Mouse (Mus musculus) heart, postnatal 0 days (tissue): Measurements from ENCODE around the gene Tanc1. TPM values are rescaled to one million over a fixed set of nuclear protein-coding genes. Genes with fewer than 3 reads are reported as not detected.

ENCODE experiments used
- ATAC-seq: fragments of 200-750 bp; cut with Nextera tagmentation; 2 replicates; pipeline ENCODE4 v1.8.0; 2017; ENCODE audit warnings: low read depth, moderate number of reproducible peaks, moderate library complexity; ENCODE audit not compliant: insufficient read depth
- DNase-seq: peaks from one replicate; pipeline ENCODE4 v3.0.0-alpha.2; 2016; ENCODE audit warnings: low spot score
- H3K27ac ChIP-seq: fragments of 300-500 bp; sonication (generic); 2 replicates; pipeline ENCODE4 v1.5.1; 2014; ENCODE audit warnings: low read depth, mild to moderate bottlenecking
- H3K27me3 ChIP-seq: fragments of 300-500 bp; sonication (generic); 2 replicates; pipeline ENCODE4 v1.6.1; 2014; ENCODE audit warnings: low read length, mixed read lengths; ENCODE audit not compliant: control insufficient read depth, insufficient read depth
- H3K36me3 ChIP-seq: fragments of 300-500 bp; sonication (generic); replicated peaks from 2 replicates; pipeline ENCODE4 v1.6.1; 2014; ENCODE audit warnings: low read length, mixed read lengths; ENCODE audit not compliant: control insufficient read depth, insufficient read depth
- H3K4me1 ChIP-seq: fragments of 300-500 bp; sonication (generic); 2 replicates; pipeline ENCODE4 v1.6.1; 2014; ENCODE audit warnings: antibody characterized with exemption; ENCODE audit not compliant: control insufficient read depth, insufficient read depth
- H3K4me2 ChIP-seq: fragments of 300-500 bp; sonication (generic); 2 replicates; pipeline ENCODE4 v1.6.1; 2014; ENCODE audit warnings: low read depth, mild to moderate bottlenecking, low read length, moderate library complexity
- H3K4me3 ChIP-seq: fragments of 300-500 bp; sonication (generic); 2 replicates; pipeline ENCODE4 v1.5.1; 2014; ENCODE audit warnings: low read depth, low read length
- H3K9ac ChIP-seq: fragments of 300-500 bp; sonication (generic); replicated peaks from 2 replicates; pipeline ENCODE4 v1.6.1; 2014; ENCODE audit warnings: low read depth, low read length, mixed read lengths
- H3K9me3 ChIP-seq: fragments of 300-500 bp; sonication (generic); replicated peaks from 2 replicates; pipeline ENCODE4 v1.6.1; 2016; ENCODE audit warnings: low read length; ENCODE audit not compliant: control insufficient read depth
- CTCF ChIP-seq: IDR thresholded peaks from 2 replicates; pipeline ENCODE4 v1.5.1; 2016; ENCODE audit warnings: antibody characterized with exemption, control low read depth, low read depth
- EP300 ChIP-seq: IDR thresholded peaks from 2 replicates; pipeline ENCODE4 v1.6.1; 2016; ENCODE audit warnings: antibody characterized with exemption, low read depth
- WGBS: fragments of 180-500 bp; shearing (Covaris S2); extraction: QIAGEN DNeasy Blood & Tissue Kit; methylation state at CpG from one replicate; pipeline ENCODE4 v1.1.7; 2014; 5-methylcytosine and 5-hydroxymethylcytosine counted together
- polyA plus RNA-seq: library from polyadenylated mRNA; unstranded; fragments of >200 nt; fragmentation: Nextera tagmentation; extraction: Ambion mirVana; gene quantifications from 2 replicates; pipeline ENCODE4 v1.2.1, GENCODE M21; 2015
- total RNA-seq: library from RNA; depleted of rRNA; stranded (reverse); fragments of >200 nt; gene quantifications from 2 replicates; pipeline ENCODE4 v1.2.3, GENCODE M21; 2014; ENCODE audit warnings: low replicate concordance

Gene Tanc1
- total and polyA plus RNA-seq, 2 experiments from 2014 or later = 12.3 to 21.9 TPM

GRCm38 (mm10) chr2:59757015-59757414 lies 145.2 kb downstream of the Tanc1 start:
- Histone ChIP-seq H3K4me2 (no peak overlapping the region), H3K4me3 (no peak overlapping the region), H3K9me3 (no peaks in the 10 kb centered on the region), H3K27ac (no peak overlapping the region), H3K4me1 (peaks cover 11% of the 10 kb centered on the region), H3K9ac (no peak overlapping the region), H3K27me3 (no peaks in the 10 kb centered on the region), H3K36me3 (no peaks in the 10 kb centered on the region; the same call in 1 of the 2 replicates)
- TF ChIP-seq CTCF = peak; percentile 31
- no peak for TF ChIP-seq EP300
- DNase-seq = no peak
- 0 out of 2 replicates have a peak, but pooled peaks have one; percentile 40 for ATAC-seq
- WGBS = 59% methylated on average over 6 of the region's 6 CpGs

DNA sequence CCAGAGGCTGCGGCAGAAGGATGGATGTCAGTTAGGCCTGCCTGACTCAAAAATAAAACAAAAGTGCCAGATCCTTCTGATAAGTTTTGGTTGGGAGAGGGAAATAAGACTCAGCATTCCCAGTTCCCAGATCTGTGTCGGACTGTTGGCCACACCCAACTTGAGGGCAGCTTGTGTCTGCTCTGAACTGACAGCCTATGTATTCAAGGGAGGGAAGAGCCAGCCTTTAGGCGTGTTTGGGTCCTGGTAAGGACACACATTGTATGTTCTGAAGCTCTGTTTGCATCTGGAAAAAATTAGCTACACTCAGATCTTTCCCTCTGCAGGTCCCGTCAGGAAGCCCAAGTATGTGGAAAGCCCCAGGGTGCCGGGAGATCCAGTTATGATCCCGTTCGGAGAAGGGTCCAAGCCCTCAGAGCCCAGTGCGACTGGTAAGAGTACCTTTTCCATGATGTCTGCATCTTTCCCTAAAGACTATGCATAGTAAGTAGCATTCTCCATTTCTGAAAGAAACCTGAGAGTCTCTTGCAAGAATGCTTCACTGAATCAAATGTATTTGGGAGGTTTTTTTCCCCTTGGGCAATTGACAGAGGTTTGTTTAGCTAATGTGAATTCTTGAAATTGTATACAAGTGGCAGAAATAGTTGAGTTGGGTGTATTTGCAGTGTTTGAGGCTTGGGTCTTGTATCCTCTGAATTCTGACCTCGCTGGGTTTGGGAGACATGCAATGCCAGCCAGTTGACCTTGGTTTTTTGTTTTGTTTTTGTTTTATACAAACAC lies 146.5 kb downstream of the Tanc1 start:
- Histone ChIP-seq H3K4me3 (no peak overlapping the region), H3K27ac (no peak overlapping the region), H3K27me3 (no peaks in the 10 kb centered on the region), H3K36me3 (no peaks in the 10 kb centered on the region; the same call in 1 of the 2 replicates), H3K4me1 (peaks cover 11% of the 10 kb centered on the region), H3K9ac (no peak overlapping the region), H3K4me2 (no peak overlapping the region), H3K9me3 (no peaks in the 10 kb centered on the region)
- ATAC-seq (no peak), DNase-seq (no peak)
- TF ChIP-seq CTCF = no peak
- no peak for TF ChIP-seq EP300
- WGBS = 86% methylated on average over 9 of the region's 9 CpGs

- TF ChIP-seq EP300 (no peak), CTCF (no peak)
- ATAC-seq (no peak), DNase-seq (no peak)
- WGBS = 65% methylated on average over 4 of the region's 4 CpGs
- H3K27me3 ChIP-seq = no peaks in the 10 kb centered on the region
- H3K4me3 ChIP-seq = no peak overlapping the region
- H3K36me3 ChIP-seq = no peaks in the 10 kb centered on the region; the same call in 1 of the 2 replicates
- no peak overlapping the region for H3K27ac ChIP-seq
- H3K4me2 ChIP-seq = no peak overlapping the region
- peaks cover 11% of the 10 kb centered on the region for H3K4me1 ChIP-seq
- no peak overlapping the region for H3K9ac ChIP-seq
- H3K9me3 ChIP-seq = no peaks in the 10 kb centered on the region
These were observed 148.9 kb downstream of the Tanc1 start for GRCm38 (mm10) chr2:59760731-59761130.

DNA sequence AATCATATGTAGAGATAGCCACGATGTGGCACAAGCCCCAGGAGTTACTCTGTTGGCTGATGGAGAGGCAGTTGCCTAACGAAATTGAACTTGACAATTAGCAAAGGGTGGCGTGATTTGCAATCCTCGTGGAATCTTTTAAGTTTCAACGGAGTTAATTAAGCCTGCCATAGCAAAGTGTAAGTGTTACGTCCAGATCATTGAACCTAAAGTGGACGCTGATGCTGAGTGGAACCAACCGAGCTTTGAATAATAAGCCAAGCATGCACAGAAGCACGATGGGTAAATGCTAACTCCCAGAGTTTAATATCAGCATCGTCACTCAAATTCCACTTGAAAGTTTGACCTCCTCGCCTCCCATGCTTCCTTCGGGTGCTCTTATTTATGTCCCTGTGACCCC lies 149.3 kb downstream of the Tanc1 start:
- TF ChIP-seq EP300 (no peak), CTCF (no peak)
- DNase-seq = no peak

GRCm38 (mm10) chr2:59762277-59762676 lies 150.4 kb downstream of the Tanc1 start:
- H3K4me1 ChIP-seq = peaks cover 11% of the 10 kb centered on the region
- WGBS = 86% methylated on average over 5 of the region's 5 CpGs
- no peak for ATAC-seq

More for the DNA sequence above, 149.3 kb downstream of the Tanc1 start:
- Histone ChIP-seq H3K4me3 (no peak overlapping the region), H3K9me3 (no peaks in the 10 kb centered on the region), H3K4me1 (peaks cover 11% of the 10 kb centered on the region), H3K27me3 (no peaks in the 10 kb centered on the region), H3K36me3 (no peaks in the 10 kb centered on the region; the same call in 1 of the 2 replicates), H3K9ac (no peak overlapping the region), H3K4me2 (no peak overlapping the region), H3K27ac (no peak overlapping the region)
- 60% methylated on average over 12 of the region's 12 CpGs for WGBS
- no peak for ATAC-seq

More at GRCm38 (mm10) chr2:59762277-59762676, 150.4 kb downstream of the Tanc1 start:
- TF ChIP-seq EP300 (no peak), CTCF (no peak)
- no peak overlapping the region for H3K4me3 ChIP-seq
- no peaks in the 10 kb centered on the region for H3K27me3 ChIP-seq
- no peak overlapping the region for H3K27ac ChIP-seq
- no peaks in the 10 kb centered on the region; the same call in 1 of the 2 replicates for H3K36me3 ChIP-seq
- no peaks in the 10 kb centered on the region for H3K9me3 ChIP-seq
- no peak overlapping the region for H3K9ac ChIP-seq
- no peak overlapping the region for H3K4me2 ChIP-seq
- DNase-seq = no peak
